Mouse (Mus musculus) liver, embryonic 14.5 days (tissue): ENCODE measurements around the gene Zfp36l2.

Experiments used
- CTCF ChIP-seq: IDR thresholded peaks from 2 replicates; pipeline ENCODE4 v1.5.1; 2016; ENCODE audit warnings: antibody characterized with exemption, low read depth, control low read depth
- EP300 ChIP-seq: IDR thresholded peaks from 2 replicates; pipeline ENCODE4 v1.6.1; 2016; ENCODE audit warnings: antibody characterized with exemption, low read depth

GRCm38 (mm10) chr17:84231361-84231760 is 43.6 kb upstream of the Zfp36l2 start:
- no peak for TF ChIP-seq CTCF
- no peak for TF ChIP-seq EP300
